Mouse (Mus musculus): ENCODE measurements around the gene Hebp2. TPM values are rescaled to one million over a fixed set of nuclear protein-coding genes. Genes with fewer than 3 reads are reported as not detected.
A peak's percentile ranks its signal among the peaks of the same experiment; 100 is the strongest.

Hebp2 gene
- polyA plus RNA-seq, 1 experiment from 2014 or later, result 5.7 TPM

GRCm38 (mm10) chr10:18530161-18530560 is 15.7 kb downstream of the Hebp2 start:
- Histone ChIP-seq H3K27me3 (no peaks in the 10 kb centered on the region), H3K36me3 (ENCODE audit: poor library complexity, severe bottlenecking) (peaks cover 32% of the 10 kb centered on the region), H3K9ac (no peak overlapping the region), H3K9me3 (replicated peaks) (no peaks in the 10 kb centered on the region), H3K4me3 (no peak overlapping the region), H3K27ac (no peak overlapping the region), H3K4me2 (no peak overlapping the region), H3K4me1 (peaks cover 40% of the 10 kb centered on the region)
- peak; percentile 16; the same call in 1 of the 2 replicates for ATAC-seq
- WGBS, result 67% methylated on average over 4 of the region's 4 CpGs

DNA sequence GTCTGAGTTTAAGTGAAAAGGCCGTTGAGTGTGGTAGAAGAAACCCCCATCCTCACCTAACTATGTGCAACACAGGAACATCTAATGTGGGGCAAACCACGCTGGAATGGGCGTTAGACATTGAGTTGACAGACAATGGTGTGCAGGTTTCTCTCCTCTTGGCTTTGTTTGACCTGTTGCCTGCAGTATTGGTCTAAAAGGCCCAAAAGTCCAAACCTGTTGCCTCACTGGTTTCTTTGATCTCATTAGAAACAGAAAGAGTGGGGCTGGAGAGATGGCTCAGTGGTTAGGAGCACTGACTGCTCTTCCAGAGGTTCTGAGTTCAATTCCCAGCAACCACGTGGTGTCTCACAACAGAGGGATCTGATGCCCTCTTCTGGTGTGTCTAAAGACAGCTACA is 16.7 kb downstream of the Hebp2 start:
- Histone ChIP-seq H3K9me3 (replicated peaks) (no peaks in the 10 kb centered on the region), H3K4me3 (no peak overlapping the region), H3K4me1 (peaks cover 42% of the 10 kb centered on the region), H3K27me3 (no peaks in the 10 kb centered on the region), H3K4me2 (no peak overlapping the region), H3K9ac (no peak overlapping the region), H3K36me3 (ENCODE audit: poor library complexity, severe bottlenecking) (peaks cover 41% of the 10 kb centered on the region), H3K27ac (no peak overlapping the region)
- ATAC-seq, result no peak
- 81% methylated on average over 4 of the region's 4 CpGs for WGBS

- no peak overlapping the region for H3K27ac ChIP-seq
- peaks cover 45% of the 10 kb centered on the region for H3K36me3 ChIP-seq (ENCODE audit: poor library complexity, severe bottlenecking)
- peaks cover 42% of the 10 kb centered on the region for H3K4me1 ChIP-seq
- H3K27me3 ChIP-seq, result no peaks in the 10 kb centered on the region
- H3K4me2 ChIP-seq, result no peak overlapping the region
- 49% methylated on average over 5 of the region's 5 CpGs for WGBS
- H3K9me3 ChIP-seq (replicated peaks), result no peaks in the 10 kb centered on the region
- no peak overlapping the region for H3K4me3 ChIP-seq
- no peak overlapping the region for H3K9ac ChIP-seq
- ATAC-seq, result no peak
These were observed 17.4 kb downstream of the Hebp2 start for GRCm38 (mm10) chr10:18528475-18528874.

- H3K4me2 ChIP-seq, result no peak overlapping the region
- H3K36me3 ChIP-seq (ENCODE audit: poor library complexity, severe bottlenecking), result peaks cover 41% of the 10 kb centered on the region
- no peaks in the 10 kb centered on the region for H3K27me3 ChIP-seq
- peak; percentile 54 for ATAC-seq
- peaks cover 42% of the 10 kb centered on the region for H3K4me1 ChIP-seq
- H3K4me3 ChIP-seq, result no peak overlapping the region
- H3K27ac ChIP-seq, result no peak overlapping the region
- 56% methylated on average over 7 of the region's 7 CpGs for WGBS
- H3K9ac ChIP-seq, result no peak overlapping the region
- H3K9me3 ChIP-seq (replicated peaks), result no peaks in the 10 kb centered on the region
These were observed 18.1 kb downstream of the Hebp2 start for GRCm38 (mm10) chr10:18527766-18528165.

- WGBS, result 60% methylated on average over 20 of the region's 20 CpGs
- H3K4me1 ChIP-seq, result peaks cover 42% of the 10 kb centered on the region
- H3K4me2 ChIP-seq, result no peak overlapping the region
- no peak overlapping the region for H3K4me3 ChIP-seq
- peak overlapping the region; percentile 72 for H3K27ac ChIP-seq
- peak; percentile 7; the same call in 1 of the 2 replicates for ATAC-seq
- H3K9ac ChIP-seq, result no peak overlapping the region
- no peaks in the 10 kb centered on the region for H3K27me3 ChIP-seq
- H3K9me3 ChIP-seq (replicated peaks), result no peaks in the 10 kb centered on the region
- peaks cover 38% of the 10 kb centered on the region for H3K36me3 ChIP-seq (ENCODE audit: poor library complexity, severe bottlenecking)
These were observed 18.8 kb downstream of the Hebp2 start for GRCm38 (mm10) chr10:18526851-18527675.

GRCm38 (mm10) chr10:18526184-18526850 is 19.6 kb downstream of the Hebp2 start:
- Histone ChIP-seq H3K27me3 (no peaks in the 10 kb centered on the region), H3K27ac (peak overlapping the region; percentile 72), H3K36me3 (ENCODE audit: poor library complexity, severe bottlenecking) (peaks cover 30% of the 10 kb centered on the region), H3K4me1 (peaks cover 41% of the 10 kb centered on the region), H3K4me2 (no peak overlapping the region), H3K9ac (0 out of 2 replicates have a peak overlapping the region, but pooled peaks have one; percentile 26), H3K4me3 (no peak overlapping the region), H3K9me3 (replicated peaks) (no peaks in the 10 kb centered on the region)
- peak; percentile 54 for ATAC-seq
- 82% methylated on average over 22 of the region's 22 CpGs for WGBS

DNA sequence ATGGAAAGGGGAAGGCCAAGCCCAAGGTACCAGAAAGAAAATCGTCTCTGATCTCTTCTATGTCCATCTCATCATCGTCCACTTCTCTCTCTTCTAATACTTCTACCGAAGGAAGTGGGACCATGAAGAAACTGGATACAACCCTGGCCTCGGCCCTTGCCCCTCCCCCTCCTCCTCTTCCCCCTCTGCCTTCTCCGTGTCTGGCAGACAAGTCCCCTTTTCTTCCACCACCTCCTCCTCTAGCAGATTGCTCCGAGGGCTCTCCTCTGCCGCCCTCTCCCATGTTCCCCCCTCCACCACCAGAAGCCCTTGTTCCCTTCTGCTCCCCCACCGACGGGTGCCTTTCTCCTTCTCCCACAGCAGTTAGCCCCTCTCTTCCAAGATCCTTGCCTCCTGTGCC is 20.1 kb downstream of the Hebp2 start:
- H3K9ac ChIP-seq, result 0 out of 2 replicates have a peak overlapping the region, but pooled peaks have one; percentile 26
- H3K36me3 ChIP-seq (ENCODE audit: poor library complexity, severe bottlenecking), result peaks cover 27% of the 10 kb centered on the region
- H3K4me2 ChIP-seq, result no peak overlapping the region
- H3K27me3 ChIP-seq, result no peaks in the 10 kb centered on the region
- H3K4me3 ChIP-seq, result no peak overlapping the region
- H3K27ac ChIP-seq, result peak overlapping the region; percentile 72
- WGBS, result 57% methylated on average over 9 of the region's 9 CpGs
- H3K9me3 ChIP-seq (replicated peaks), result no peaks in the 10 kb centered on the region
- peaks cover 38% of the 10 kb centered on the region for H3K4me1 ChIP-seq
- ATAC-seq, result no peak; the same call in 1 of the 2 replicates

- peaks cover 38% of the 10 kb centered on the region for H3K4me1 ChIP-seq
- no peak overlapping the region for H3K4me3 ChIP-seq
- H3K9ac ChIP-seq, result no peak overlapping the region
- ATAC-seq, result no peak
- no peaks in the 10 kb centered on the region for H3K27me3 ChIP-seq
- WGBS, result 82% methylated on average over 15 of the region's 15 CpGs
- H3K27ac ChIP-seq, result 0 out of 2 replicates have a peak overlapping the region, but pooled peaks have one; percentile 72
- no peaks in the 10 kb centered on the region for H3K9me3 ChIP-seq (replicated peaks)
- no peak overlapping the region for H3K4me2 ChIP-seq
- peaks cover 27% of the 10 kb centered on the region for H3K36me3 ChIP-seq (ENCODE audit: poor library complexity, severe bottlenecking)
These were observed 20.6 kb downstream of the Hebp2 start for GRCm38 (mm10) chr10:18525311-18525710.

GRCm38 (mm10) chr10:18522556-18522955 is 23.3 kb downstream of the Hebp2 start:
- Histone ChIP-seq H3K9ac (no peak overlapping the region), H3K4me3 (no peak overlapping the region), H3K4me1 (peaks cover 28% of the 10 kb centered on the region), H3K27me3 (no peaks in the 10 kb centered on the region), H3K4me2 (no peak overlapping the region), H3K27ac (peak overlapping the region; percentile 48; the same call in 1 of the 2 replicates), H3K9me3 (replicated peaks) (no peaks in the 10 kb centered on the region), H3K36me3 (ENCODE audit: poor library complexity, severe bottlenecking) (peaks cover 27% of the 10 kb centered on the region)
- ATAC-seq, result no peak
- WGBS, result 62% methylated on average over 2 of the region's 2 CpGs

GRCm38 (mm10) chr10:18511496-18511895 is 34.4 kb downstream of the Hebp2 start:
- H3K4me1 ChIP-seq, result peaks cover 24% of the 10 kb centered on the region
- peaks cover 18% of the 10 kb centered on the region; the same call in 1 of the 2 replicates for H3K36me3 ChIP-seq (ENCODE audit: poor library complexity, severe bottlenecking)
- H3K27me3 ChIP-seq, result no peaks in the 10 kb centered on the region
- no peak overlapping the region for H3K9ac ChIP-seq
- WGBS, result 89% methylated on average over 11 of the region's 11 CpGs
- ATAC-seq, result no peak
- no peak overlapping the region for H3K4me3 ChIP-seq
- no peaks in the 10 kb centered on the region for H3K9me3 ChIP-seq (replicated peaks)
- H3K27ac ChIP-seq, result no peak overlapping the region
- no peak overlapping the region for H3K4me2 ChIP-seq

- Histone ChIP-seq H3K27me3 (no peaks in the 10 kb centered on the region), H3K36me3 (ENCODE audit: poor library complexity, severe bottlenecking) (peaks cover 18% of the 10 kb centered on the region; the same call in 1 of the 2 replicates), H3K4me1 (peaks cover 32% of the 10 kb centered on the region), H3K27ac (no peak overlapping the region), H3K9ac (no peak overlapping the region), H3K4me3 (no peak overlapping the region), H3K9me3 (replicated peaks) (no peaks in the 10 kb centered on the region), H3K4me2 (no peak overlapping the region)
- no peak for ATAC-seq
- 70% methylated on average over 3 of the region's 3 CpGs for WGBS
These were observed 35.2 kb downstream of the Hebp2 start for GRCm38 (mm10) chr10:18510663-18511062.

DNA sequence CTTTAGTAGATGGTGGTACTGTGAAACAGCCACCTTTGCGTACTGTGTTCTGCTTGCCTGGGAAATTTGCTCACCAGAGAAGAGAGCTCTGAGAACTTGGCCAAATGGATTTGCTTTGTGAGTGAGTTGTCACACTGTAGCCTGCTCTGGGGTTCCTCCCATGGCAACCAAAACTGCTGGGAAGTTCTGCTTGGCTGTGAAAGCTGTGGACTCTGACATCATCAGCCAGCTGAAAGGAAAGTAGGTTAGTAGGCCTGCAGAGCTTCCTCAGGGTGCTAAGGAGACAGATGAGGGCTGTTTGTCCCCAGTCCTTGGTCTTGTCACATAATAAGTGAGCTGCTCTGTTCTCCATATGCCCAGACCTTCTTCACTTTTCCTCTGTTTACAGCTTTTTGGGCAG is 37.3 kb downstream of the Hebp2 start:
- Histone ChIP-seq H3K27me3 (no peaks in the 10 kb centered on the region), H3K27ac (no peak overlapping the region), H3K4me2 (no peak overlapping the region), H3K4me1 (peaks cover 39% of the 10 kb centered on the region), H3K36me3 (ENCODE audit: poor library complexity, severe bottlenecking) (peaks cover 18% of the 10 kb centered on the region; the same call in 1 of the 2 replicates), H3K9ac (no peak overlapping the region), H3K9me3 (replicated peaks) (no peaks in the 10 kb centered on the region), H3K4me3 (no peak overlapping the region)
- ATAC-seq, result no peak; the same call in 1 of the 2 replicates
- 71% methylated on average over 1 of the region's 1 CpGs for WGBS
